Mouse (Mus musculus) stomach, postnatal 0 days (tissue): ENCODE measurements around the gene Zcchc14.

Experiments used
- CTCF ChIP-seq: IDR thresholded peaks from 2 replicates; pipeline ENCODE4 v1.5.1; 2016; ENCODE audit warnings: antibody characterized with exemption, low read depth, mild to moderate bottlenecking, moderate library complexity
- EP300 ChIP-seq: optimal IDR thresholded peaks from 2 replicates; pipeline ENCODE3; 2016; ENCODE audit warnings: antibody characterized with exemption

GRCm38 (mm10) chr8:121591178-121592066 is 61.3 kb downstream of the Zcchc14 start:
- TF ChIP-seq CTCF, result peak; percentile 71
- TF ChIP-seq EP300, result no peak
